Comparison of ENCODE assay signal across 8 mouse cellular contexts in the genomic region with DNA sequence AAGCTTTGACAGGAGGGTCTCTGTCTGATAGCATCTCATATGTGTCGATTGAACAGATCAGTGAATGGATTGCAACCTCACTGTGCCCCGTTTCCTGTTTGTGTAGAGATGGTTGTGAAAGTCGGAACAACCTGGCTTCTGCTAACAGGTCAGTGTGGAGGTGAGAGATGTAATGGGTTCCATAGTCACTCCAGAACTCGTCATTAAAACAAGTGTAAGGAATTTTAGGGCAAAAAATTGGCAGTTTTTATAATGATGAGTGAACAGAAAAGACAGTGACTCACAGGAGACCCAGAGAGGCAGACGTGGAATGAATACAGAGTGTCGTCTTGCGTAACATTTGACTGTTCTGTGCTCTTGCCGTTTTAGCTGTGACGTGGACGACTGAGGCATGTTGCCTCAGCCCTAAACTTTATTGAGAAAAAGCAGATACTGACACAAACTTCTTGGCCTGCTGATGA. TPM values are rescaled to one million over a fixed set of nuclear protein-coding genes. Genes with fewer than 3 reads are reported as not detected.
A peak's percentile ranks its signal among the peaks of the same experiment; 100 is the strongest.
DNase-seq lines count a peak whose midpoint lies in the region; ATAC-seq and TF ChIP-seq lines count a peak whose summit lies in the region.

No protein-coding gene starts in this region.

- 0 out of 2 replicates have a peak overlapping the region, but pooled peaks have one; percentile 11 for H3K4me3 ChIP-seq in kidney, adult 2 months (ENCODE audit: insufficient read depth, low read depth, low read length)
- peak overlapping the region; percentile 91 for H3K4me3 ChIP-seq in hindbrain, embryonic 14.5 days (replicated peaks; ENCODE audit: low read length)
- H3K4me3 ChIP-seq in stomach, postnatal 0 days (ENCODE audit: low read depth, low read length) = peak overlapping the region; percentile 84

- peak overlapping the region; percentile 92 for H3K9ac ChIP-seq in hindbrain, embryonic 14.5 days
- H3K9ac ChIP-seq in stomach, postnatal 0 days (ENCODE audit: low read length) = no peak overlapping the region

- no peaks in the 10 kb centered on the region for H3K9me3 ChIP-seq in hindbrain, embryonic 14.5 days (ENCODE audit: control insufficient read depth, low read length)
- H3K9me3 ChIP-seq in stomach, postnatal 0 days (ENCODE audit: control insufficient read depth, low read length) = no peaks in the 10 kb centered on the region

- no peaks in the 10 kb centered on the region for H3K36me3 ChIP-seq in kidney, adult 2 months (ENCODE audit: control insufficient read depth, insufficient read depth, low read length)
- H3K36me3 ChIP-seq in hindbrain, embryonic 14.5 days (replicated peaks; ENCODE audit: control insufficient read depth, insufficient read depth) = no peaks in the 10 kb centered on the region
- H3K36me3 ChIP-seq in stomach, postnatal 0 days (ENCODE audit: control insufficient read depth, insufficient read depth, low read length) = no peaks in the 10 kb centered on the region

- TF ChIP-seq EP300 in stomach, postnatal 0 days (optimal IDR thresholded peaks at IDR 0.05) = no peak

- 43% methylated on average over 10 of the region's 10 CpGs for WGBS in kidney, adult 2 months
- 70% methylated on average over 10 of the region's 10 CpGs for WGBS in hindbrain, embryonic 14.5 days
- 33% methylated on average over 10 of the region's 10 CpGs for WGBS in stomach, postnatal 0 days

- DNase-seq in kidney, adult 2 months = no peak
- DNase-seq in kidney, adult 8-10 months = no peak
- DNase-seq in CD4-positive helper T cell, adult 2 months (ENCODE audit: low read depth, low spot score) = peak; percentile 53
- no peak for DNase-seq in hindbrain, embryonic 14.5 days (ENCODE audit: low spot score)
- DNase-seq in lung, postnatal 36 days = peak; percentile 73
- no peak for DNase-seq in stomach, postnatal 0 days (ENCODE audit: low spot score)
- no peak for DNase-seq in embryo, embryonic 10.5 days (ENCODE audit: low spot score)

- no peak for TF ChIP-seq POLR2A in kidney, adult 2 months (IDR thresholded peaks at IDR 0.05; ENCODE audit: low read depth, low read length)

- H3K4me1 ChIP-seq in kidney, adult 2 months (ENCODE audit: control insufficient read depth, insufficient read depth, low read length) = peaks cover 31% of the 10 kb centered on the region
- peaks cover 34% of the 10 kb centered on the region for H3K4me1 ChIP-seq in hindbrain, embryonic 14.5 days (replicated peaks; ENCODE audit: control insufficient read depth, insufficient read depth, low read length)
- no peaks in the 10 kb centered on the region for H3K4me1 ChIP-seq in stomach, postnatal 0 days (replicated peaks; ENCODE audit: control insufficient read depth, insufficient read depth)

- H3K27ac ChIP-seq in kidney, adult 2 months (ENCODE audit: insufficient read depth, low read depth, low read length) = 0 out of 2 replicates have a peak overlapping the region, but pooled peaks have one; percentile 44
- no peak overlapping the region for H3K27ac ChIP-seq in hindbrain, embryonic 14.5 days
- no peak overlapping the region for H3K27ac ChIP-seq in stomach, postnatal 0 days (replicated peaks)

- peak; percentile 62 for ATAC-seq in common myeloid progenitor, adult 5-6 weeks (replicated peaks; ENCODE audit: low read depth, poor library complexity, severe bottlenecking)
- ATAC-seq in hindbrain, embryonic 14.5 days (ENCODE audit: low FRiP score) = no peak
- ATAC-seq in stomach, postnatal 0 days (ENCODE audit: low FRiP score, low TSS enrichment) = no peak

- no peaks in the 10 kb centered on the region for H3K27me3 ChIP-seq in kidney, adult 2 months (replicated peaks; ENCODE audit: control insufficient read depth, insufficient read depth, low read length)
- no peaks in the 10 kb centered on the region for H3K27me3 ChIP-seq in hindbrain, embryonic 14.5 days (ENCODE audit: control insufficient read depth, insufficient read depth, low read length)
- no peaks in the 10 kb centered on the region for H3K27me3 ChIP-seq in stomach, postnatal 0 days (ENCODE audit: control insufficient read depth, insufficient read depth, low read length)

- no peak for TF ChIP-seq CTCF in kidney, adult 2 months (conservative IDR thresholded peaks at IDR 0.05; ENCODE audit: insufficient read depth, insufficient read length, low read depth, low read length)
- no peak for TF ChIP-seq CTCF in stomach, postnatal 0 days (IDR thresholded peaks at IDR 0.05; ENCODE audit: low read depth)

- peak overlapping the region; percentile 79 for H3K4me2 ChIP-seq in hindbrain, embryonic 14.5 days (replicated peaks)
- peak overlapping the region; percentile 70 for H3K4me2 ChIP-seq in stomach, postnatal 0 days (replicated peaks; ENCODE audit: low read depth)

RNA-seq across cellular contexts. Expression of gene Pxk, which starts 1.6 kb away (rescaled TPM):
- polyA plus RNA-seq in kidney, adult 2 months (2012; rRNA removed) = 36.8 and 42.9 TPM in 2 replicates
- total RNA-seq in common myeloid progenitor, adult 5-6 weeks (2017) = 6.8 and 14.0 TPM in 2 replicates
- 66.0 and 68.9 TPM in 2 replicates for polyA plus RNA-seq in hindbrain, embryonic 14.5 days (2014; fragmentation: Nextera tagmentation; extraction: Ambion mirVana)
- 29.4 TPM in 2 replicates for polyA plus RNA-seq in stomach, postnatal 0 days (2015; fragmentation: Nextera tagmentation; extraction: Ambion mirVana)

RNA-seq across cellular contexts. Expression of gene Rpp14, which starts 19.4 kb away (rescaled TPM):
- polyA plus RNA-seq in kidney, adult 2 months (2012; rRNA removed) = 9.0 and 13.8 TPM in 2 replicates
- total RNA-seq in common myeloid progenitor, adult 5-6 weeks (2017) = 65.8 and 88.9 TPM in 2 replicates
- polyA plus RNA-seq in hindbrain, embryonic 14.5 days (2014; fragmentation: Nextera tagmentation; extraction: Ambion mirVana) = 45.0 and 50.9 TPM in 2 replicates
- polyA plus RNA-seq in stomach, postnatal 0 days (2015; fragmentation: Nextera tagmentation; extraction: Ambion mirVana) = 32.6 and 35.0 TPM in 2 replicates

Comparison
In these comparisons a context has a peak if more than half of its experiments do, and no peak if none do; other contexts are left out.
1. DNase-seq: peak in CD4-positive helper T cell, adult 2 months (single experiment) and lung, postnatal 36 days (single experiment); none in kidney, adult 2 months (single experiment), kidney, adult 8-10 months (0 of 2), hindbrain, embryonic 14.5 days (single experiment), stomach, postnatal 0 days (single experiment) and embryo, embryonic 10.5 days (single experiment).
2. H3K4me3 ChIP-seq: peak in every context shown above with its lines; median percentile 91 in hindbrain, embryonic 14.5 days; 84 in stomach, postnatal 0 days; 11 in kidney, adult 2 months.